Mouse (Mus musculus) kidney, postnatal 36 days (tissue): ENCODE results near the gene Ncapd2.

Source experiments
- DNase-seq, 2 experiments: peaks; one replicate each; pipeline ENCODE4 v3.0.0; 2021 to 2022; ENCODE audit warnings: mixed read lengths in 2 of 2

Gene Ncapd2

GRCm38 (mm10) chr6:125191332-125192015 lies at the start of gene Ncapd2, which contains the start of gene Mrpl51:
Ncapd2 (minus strand) TSS chr6:125191701.
Mrpl51 (plus strand) TSS chr6:125191801.
- peak; percentile 98 to 99 for DNase-seq

GRCm38 (mm10) chr6:125240617-125241016 lies 49.1 kb upstream of the Ncapd2 start:
- DNase-seq: no peak

GRCm38 (mm10) chr6:125239547-125239946 lies 48.0 kb upstream of the Ncapd2 start:
- no peak for DNase-seq

- no peak for DNase-seq
Measured at GRCm38 (mm10) chr6:125238396-125238795, 46.9 kb upstream of the Ncapd2 start.

- DNase-seq: no peak
Measured at GRCm38 (mm10) chr6:125237421-125237820, 45.9 kb upstream of the Ncapd2 start.

- no peak for DNase-seq
Measured at GRCm38 (mm10) chr6:125236782-125237181, 45.3 kb upstream of the Ncapd2 start, which contains the start of gene Cd27. Cd27 (minus strand) TSS chr6:125237010.

- no peak for DNase-seq
Measured at GRCm38 (mm10) chr6:125236341-125236740, 44.8 kb upstream of the Ncapd2 start.

GRCm38 (mm10) chr6:125234520-125234828 lies 43.0 kb upstream of the Ncapd2 start:
- no peak for DNase-seq

GRCm38 (mm10) chr6:125233816-125234519 lies 42.5 kb upstream of the Ncapd2 start:
- peak in 1 of 2 experiments; percentile 37 for DNase-seq

- no peak for DNase-seq
Measured at GRCm38 (mm10) chr6:125232516-125232915, 41.0 kb upstream of the Ncapd2 start.

GRCm38 (mm10) chr6:125232045-125232437 lies 40.5 kb upstream of the Ncapd2 start:
- peak in 1 of 2 experiments; percentile 43 for DNase-seq

GRCm38 (mm10) chr6:125231117-125232044 lies 39.9 kb upstream of the Ncapd2 start, which contains the start of gene Tapbpl:
Tapbpl (minus strand) TSS chr6:125231860.
- peak; percentile 68 to 77 for DNase-seq

- DNase-seq: no peak
Measured at GRCm38 (mm10) chr6:125230571-125230970, 39.1 kb upstream of the Ncapd2 start.

GRCm38 (mm10) chr6:125225518-125226115 lies 34.1 kb upstream of the Ncapd2 start:
- DNase-seq: peak in 1 of 2 experiments; percentile 60

- DNase-seq: no peak
Measured at GRCm38 (mm10) chr6:125222577-125222976, 31.1 kb upstream of the Ncapd2 start.

GRCm38 (mm10) chr6:125222146-125222545 lies 30.6 kb upstream of the Ncapd2 start:
- peak in 1 of 2 experiments; percentile 28 for DNase-seq

- DNase-seq: no peak
Measured at GRCm38 (mm10) chr6:125221115-125221745, 29.7 kb upstream of the Ncapd2 start.

GRCm38 (mm10) chr6:125218963-125219362 lies 27.5 kb upstream of the Ncapd2 start:
- DNase-seq: peak; percentile 75 to 80

- no peak for DNase-seq
Measured at GRCm38 (mm10) chr6:125217899-125218298, 26.4 kb upstream of the Ncapd2 start.

GRCm38 (mm10) chr6:125216898-125217297 lies 25.4 kb upstream of the Ncapd2 start:
- DNase-seq: no peak

GRCm38 (mm10) chr6:125215148-125215954 lies 23.9 kb upstream of the Ncapd2 start, which contains the start of gene Vamp1:
Vamp1 (plus strand) TSS chr6:125215551.
- DNase-seq: peak; percentile 97 to 98
